23 mouse cellular contexts compared by ENCODE assay signal in genomic region chrX:71274150-71274549, GRCm38 (mm10).
DNase-seq lines count a peak whose midpoint lies in the region; ATAC-seq and TF ChIP-seq lines count a peak whose summit lies in the region.
"Had no signal": no experiment of that assay in that cellular context is flagged by ENCODE, and none has a peak within 500 bp of the region (broad histone marks: within the 10 kb centered on the region; RNA-seq: fewer than 3 reads in every experiment).

No protein-coding gene starts in this region.

- no peak overlapping the region for H3K4me3 ChIP-seq in bone marrow, adult 2 months (replicated peaks; ENCODE audit: control insufficient read depth, low read depth, low read length)
- H3K4me3 ChIP-seq: embryonic facial prominence, embryonic 10.5 days; embryonic facial prominence, embryonic 12.5 days; forebrain, embryonic 13.5 days; forebrain, embryonic 15.5 days had no signal

- TF ChIP-seq CTCF in bone marrow, adult 2 months (IDR thresholded peaks at IDR 0.05; ENCODE audit: control insufficient read depth, insufficient read depth, low read length) = no peak

- no peaks in the 10 kb centered on the region; the same call in 1 of the 2 replicates for H3K4me1 ChIP-seq in bone marrow, adult 2 months (ENCODE audit: control insufficient read depth, insufficient read depth, low read length)
- H3K4me1 ChIP-seq: embryonic facial prominence, embryonic 10.5 days; embryonic facial prominence, embryonic 12.5 days; forebrain, embryonic 13.5 days; forebrain, embryonic 15.5 days had no signal

- peak; percentile 89 for ATAC-seq in granulocyte monocyte progenitor cell, adult 5-6 weeks (replicated peaks; ENCODE audit: poor library complexity, severe bottlenecking)
- peak; percentile 72 for ATAC-seq in megakaryocyte progenitor cell, adult 5-6 weeks (replicated peaks; ENCODE audit: poor library complexity)
- ATAC-seq: activated CD4-positive, CD25-positive, alpha-beta regulatory T cell, adult 4 months; CD4-positive, CD25-positive, alpha-beta regulatory T cell, adult 4 months; forebrain, embryonic 13.5 days; forebrain, embryonic 15.5 days; forebrain, postnatal 0 days; Patski had no signal

- TF ChIP-seq POLR2A in bone marrow, adult 2 months (IDR thresholded peaks at IDR 0.05; ENCODE audit: borderline replicate concordance, control insufficient read depth, low read depth, low read length) = no peak

- DNase-seq in frontal cortex, adult 2 months (ENCODE audit: extremely low spot score in 1 of 2, low spot score in 1 of 2) = no peak
- no peak for DNase-seq in left cerebral cortex, adult 9 months (ENCODE audit: low spot score in 2 of 2)
- DNase-seq in ovary, postnatal 36 days (ENCODE audit: low spot score) = no peak
- DNase-seq: adrenal gland, adult 8-10 months; adrenal gland, postnatal 14 days; adrenal gland, postnatal 36 days; B cell, adult 2 months; cerebellum, adult 11-12 months; cerebellum, adult 2 months; cerebellum, adult 9-10 months; cerebellum, postnatal 10 days; cerebellum, postnatal 25 days; forebrain, postnatal 0 days had no signal

- 44% methylated on average over 3 of the region's 3 CpGs for WGBS in bone marrow, adult 2 months

- peak overlapping the region; percentile 75 for H3K27ac ChIP-seq in bone marrow, adult 2 months (ENCODE audit: control insufficient read depth, insufficient read depth, low read depth, low read length, poor library complexity)
- H3K27ac ChIP-seq: embryonic facial prominence, embryonic 10.5 days; embryonic facial prominence, embryonic 12.5 days; forebrain, embryonic 13.5 days; forebrain, embryonic 15.5 days had no signal
